Mouse (Mus musculus) heart, adult 18-20 months (tissue): ENCODE measurements around the gene Nadk. TPM values are rescaled to one million over a fixed set of nuclear protein-coding genes. Genes with fewer than 3 reads are reported as not detected.

Source experiments
- DNase-seq, 2 experiments: peaks; one replicate each; pipeline ENCODE4 v3.0.0; 2021 to 2022; ENCODE audit warnings: mixed read lengths in 1 of 2
- long read RNA-seq, 2 experiments: library from polyadenylated mRNA; stranded (forward); transcript quantifications; one replicate each; pipeline ENCODE4 v2.0.0; 2021
- total RNA-seq, 2 experiments: library from RNA; stranded (reverse); gene quantifications; 2 replicates each; pipeline ENCODE4 v1.2.3; 2021

The Nadk gene
- total RNA-seq = 10 to 100 TPM; 30.6 to 32.5 TPM
- long read RNA-seq, experiment 1, transcript Nadk-203 (12 exons, 3,152 nt) = major isoform, 40 of 51 reads
- long read RNA-seq, experiment 1, partial matches to known transcripts = 6 of 51 reads
- long read RNA-seq, experiment 1, other reads (novel, unspliced or antisense) = 5 of 51 reads
- long read RNA-seq, experiment 2, transcript Nadk-203 (12 exons, 3,152 nt) = major isoform, 23 of 30 reads
- long read RNA-seq, experiment 2, partial matches to known transcripts = 1 of 30 reads
- long read RNA-seq, experiment 2, other reads (novel, unspliced or antisense) = 6 of 30 reads

DNA sequence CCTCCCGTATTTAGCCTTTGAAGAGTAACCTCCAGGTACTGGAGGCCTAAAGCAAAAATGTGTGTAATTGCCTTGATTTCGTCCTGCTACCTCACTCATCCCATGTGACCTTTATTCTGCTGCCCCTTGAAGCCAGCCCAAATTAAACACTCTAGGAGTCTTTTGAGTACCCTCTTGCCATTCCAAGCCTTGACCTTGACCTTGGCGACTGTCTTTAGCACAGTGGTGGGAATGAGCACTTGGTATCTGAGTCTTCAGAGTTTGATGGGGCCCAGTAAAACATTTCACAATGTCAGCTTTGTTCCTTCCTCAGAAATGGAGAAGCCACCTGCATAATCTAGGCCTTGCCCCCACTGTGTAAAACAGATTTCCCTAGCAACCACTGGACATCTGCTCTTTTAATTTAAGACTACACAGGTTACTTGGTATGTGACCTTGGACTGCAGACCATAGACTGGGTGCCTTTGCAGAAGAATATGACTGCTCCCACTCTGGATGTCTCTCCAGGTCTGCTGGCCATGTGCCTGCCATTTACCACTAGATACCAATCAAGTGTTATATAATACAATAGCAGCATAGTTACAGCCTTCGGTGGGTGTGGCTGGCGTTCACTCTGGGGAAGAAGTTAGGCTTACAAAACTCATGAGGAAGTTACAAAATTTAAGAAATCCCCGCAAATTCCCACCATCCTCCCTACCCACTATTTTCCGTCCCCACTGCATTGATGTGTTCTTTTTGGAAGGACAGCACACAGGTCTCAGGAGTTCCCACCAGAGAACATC, at the start of gene Nadk:
Gene Nadk (plus strand): TSS at position 718 of the 782 bp plus-strand sequence.
- DNase-seq = peak; percentile 45 to 64

DNA sequence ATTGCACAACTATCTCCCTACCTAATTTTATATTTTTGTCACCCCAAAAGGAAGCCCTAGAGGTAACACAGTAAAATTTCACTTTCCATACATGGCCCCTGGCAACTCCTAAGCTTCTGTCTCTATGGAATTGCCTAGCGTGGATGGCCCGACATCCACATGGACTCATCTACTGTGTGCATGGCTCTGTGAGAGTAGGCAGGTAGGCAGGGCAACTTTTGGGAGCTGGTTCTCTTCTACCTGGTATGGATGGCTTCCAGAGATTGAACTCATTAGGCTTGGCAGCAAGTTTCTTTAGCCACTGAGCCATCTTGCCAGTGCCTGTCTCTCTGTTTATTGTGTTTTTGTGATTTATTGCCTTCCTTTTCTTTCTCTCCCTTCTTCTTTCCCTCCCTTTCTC, 47.4 kb upstream of the Nadk start:
- no peak for DNase-seq

GRCm38 (mm10) chr4:155517948-155518517, 44.1 kb upstream of the Nadk start:
- no peak for DNase-seq

DNA sequence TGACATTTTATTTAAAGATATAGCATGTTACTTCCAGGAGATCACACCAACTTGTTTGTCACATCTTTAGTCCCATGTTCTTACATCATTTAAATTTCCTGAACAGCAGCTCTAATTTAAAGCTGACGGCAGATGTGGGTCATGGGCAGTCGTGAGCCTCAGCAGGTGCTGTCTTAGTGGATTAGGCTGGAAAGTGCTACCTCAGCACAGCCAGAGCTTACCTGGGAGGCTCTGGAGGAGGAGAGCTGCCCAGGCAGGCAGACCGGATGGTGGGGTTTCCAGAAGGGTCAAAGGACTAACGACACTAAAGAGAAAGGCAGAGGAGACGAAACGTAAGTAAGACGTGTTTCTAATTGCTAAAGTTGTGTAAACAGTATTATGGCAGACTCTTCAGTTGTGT, 39.9 kb upstream of the Nadk start:
- DNase-seq = no peak

GRCm38 (mm10) chr4:155525751-155526150, 36.4 kb upstream of the Nadk start:
- DNase-seq = peak in 1 of 2 experiments; percentile 38

DNA sequence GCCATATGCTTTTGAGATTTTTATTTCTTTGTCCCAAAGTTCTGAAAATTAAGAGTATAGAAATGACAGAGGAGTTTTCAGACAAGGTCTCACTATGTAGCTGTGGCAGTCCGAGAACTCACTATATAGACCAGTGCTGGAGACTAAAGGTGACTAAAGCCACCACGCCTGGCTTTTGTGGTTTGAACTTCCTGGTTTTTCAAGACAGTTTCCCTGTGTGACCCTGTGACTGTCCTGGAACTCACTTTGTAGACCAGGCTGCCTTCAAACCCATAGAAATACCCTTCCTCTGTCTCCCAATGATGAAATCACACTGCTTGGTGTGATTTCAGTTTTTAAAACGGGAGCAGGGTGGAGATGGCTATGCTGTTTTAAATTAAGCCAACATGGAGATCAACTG, 32.9 kb upstream of the Nadk start:
- DNase-seq = no peak

DNA sequence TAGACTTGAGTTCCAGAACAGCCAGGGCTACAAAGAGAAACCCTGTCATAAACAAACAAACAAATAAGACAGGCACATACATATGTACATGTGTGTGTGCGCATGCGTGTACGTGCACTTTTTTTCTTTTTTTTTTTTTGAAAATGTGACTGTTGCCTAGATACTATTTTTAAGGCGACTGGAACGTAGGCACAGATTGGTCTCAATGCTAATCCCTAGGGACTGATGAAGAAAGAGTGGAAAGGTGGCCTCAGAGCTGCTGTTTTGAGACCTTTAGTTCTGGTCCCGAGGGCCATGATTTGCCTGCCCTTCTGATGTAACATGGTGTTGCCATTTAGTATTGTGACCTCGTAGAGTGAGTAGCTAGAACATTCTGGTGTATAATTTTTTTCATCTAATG, 12.2 kb upstream of the Nadk start:
- DNase-seq = no peak

- no peak for DNase-seq
Observed at GRCm38 (mm10) chr4:155550446-155550845, 11.7 kb upstream of the Nadk start.

- DNase-seq = no peak
Observed at GRCm38 (mm10) chr4:155551073-155551472, 11.1 kb upstream of the Nadk start.

GRCm38 (mm10) chr4:155552917-155553532, 9.2 kb upstream of the Nadk start:
- DNase-seq = no peak

GRCm38 (mm10) chr4:155554880-155555279, 7.3 kb upstream of the Nadk start:
- DNase-seq = no peak

DNA sequence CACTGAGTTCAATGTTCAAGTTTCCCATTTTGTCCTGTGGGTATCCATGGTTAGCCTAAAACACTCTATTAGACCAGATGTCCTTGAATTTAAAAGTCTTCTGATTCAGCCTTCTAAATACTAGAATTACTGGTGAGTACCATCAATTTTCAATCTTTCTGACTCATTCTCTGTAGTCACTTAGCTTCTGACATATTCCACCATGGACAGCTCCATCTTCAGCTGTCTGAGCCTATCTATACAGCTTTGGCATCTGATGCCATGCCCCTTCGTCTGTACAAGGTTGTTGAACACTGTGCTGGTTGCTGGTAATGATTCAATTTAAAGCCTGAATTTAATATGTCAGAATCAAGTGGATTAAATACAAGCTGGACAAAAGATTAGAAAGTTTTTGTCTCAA, 6.7 kb upstream of the Nadk start:
- no peak for DNase-seq

DNA sequence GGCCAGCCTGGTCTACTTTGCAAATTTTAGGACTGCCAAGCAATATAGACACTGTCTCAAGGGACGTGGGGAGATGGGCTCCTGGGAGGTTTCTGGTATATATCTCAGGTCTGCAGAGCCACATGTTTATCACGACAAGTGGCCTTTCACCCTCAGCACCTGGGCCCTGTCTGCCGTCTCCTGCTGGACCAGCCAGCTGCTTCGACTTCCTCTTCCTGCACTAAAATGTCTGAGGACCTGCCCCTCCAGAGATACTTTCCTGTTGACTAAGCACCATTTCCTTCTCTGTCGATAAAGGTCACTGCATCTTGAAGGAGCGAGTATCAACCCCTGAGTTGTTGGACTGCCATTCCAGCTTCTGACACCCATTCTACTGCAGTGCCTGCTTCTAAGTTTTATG, 2.7 kb upstream of the Nadk start:
- peak in 1 of 2 experiments; percentile 55 for DNase-seq

GRCm38 (mm10) chr4:155560932-155561331, 1.2 kb upstream of the Nadk start:
- peak; percentile 42 to 54 for DNase-seq

DNA sequence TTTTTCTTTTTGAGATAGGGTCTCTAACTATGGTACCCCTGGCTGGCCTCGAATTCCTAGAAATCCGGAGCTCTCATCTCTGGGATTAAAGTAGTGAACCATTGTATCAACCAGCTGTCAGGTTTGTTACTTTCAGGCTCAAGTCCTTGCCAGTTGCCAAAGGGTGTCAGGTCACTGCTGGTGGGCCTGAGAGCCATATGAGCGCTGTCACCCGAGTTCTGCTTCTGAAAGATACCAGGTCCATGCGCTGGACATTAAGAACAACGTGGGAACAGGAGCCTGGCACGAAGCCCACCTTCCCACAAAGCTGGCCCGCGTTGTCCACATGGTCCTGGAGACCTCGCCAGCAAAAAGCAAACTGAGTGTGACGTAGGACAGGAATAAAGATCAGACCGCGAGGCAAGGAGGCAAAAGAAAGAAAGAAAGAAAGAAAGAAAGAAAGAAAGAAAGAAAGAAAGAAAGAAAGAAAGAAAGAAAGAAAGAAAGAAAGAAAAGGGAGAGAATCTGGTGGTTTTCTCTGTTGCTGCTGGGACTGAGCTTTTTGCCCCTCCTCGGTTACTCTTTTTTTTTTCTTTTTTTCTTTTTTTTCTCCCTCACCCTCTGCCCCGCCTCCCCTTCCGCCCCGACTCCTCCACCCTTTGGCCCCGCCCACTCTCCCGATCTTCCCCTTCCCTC, 684 bp downstream of the Nadk start:
- DNase-seq = peak; percentile 75 to 80

GRCm38 (mm10) chr4:155563400-155564231, 1.4 kb downstream of the Nadk start:
- DNase-seq = peak; percentile 98 to 99

GRCm38 (mm10) chr4:155564315-155565069, 2.3 kb downstream of the Nadk start:
- peak; percentile 63 to 75 for DNase-seq

DNA sequence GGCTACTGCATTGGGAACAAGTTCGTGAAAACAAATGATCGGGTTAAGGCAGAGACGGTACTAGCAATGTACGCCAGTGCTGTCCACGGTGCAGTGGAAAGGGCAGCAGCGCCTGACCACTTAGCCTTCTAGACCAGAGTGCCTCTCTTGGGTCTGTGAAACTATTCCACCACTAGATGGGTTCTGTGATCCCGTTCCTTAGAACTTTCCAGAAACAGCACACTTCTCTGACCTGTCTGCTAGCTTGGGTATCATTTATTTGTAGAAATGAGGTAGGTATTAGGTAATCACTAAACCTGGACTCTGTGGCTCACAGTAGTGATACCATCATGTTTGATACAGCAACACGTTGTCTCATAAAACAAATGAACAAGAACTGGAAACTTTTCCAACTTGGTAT, 4.4 kb downstream of the Nadk start:
- no peak for DNase-seq

GRCm38 (mm10) chr4:155568170-155568569, 6.0 kb downstream of the Nadk start:
- DNase-seq = peak in 1 of 2 experiments; percentile 67

- DNase-seq = no peak
Observed at GRCm38 (mm10) chr4:155568632-155569370, 6.6 kb downstream of the Nadk start.
